Mouse (Mus musculus): ENCODE data around the gene Mrps27. TPM values are rescaled to one million over a fixed set of nuclear protein-coding genes. Genes with fewer than 3 reads are reported as not detected.
A peak's percentile ranks its signal among the peaks of the same experiment; 100 is the strongest.
"Not testable (repeated sequence)": the region's sequence is repeated elsewhere in the genome, so short reads cannot be mapped to it uniquely, and the experiment has no call there.

Gene Mrps27
- polyA plus RNA-seq, 1 experiment from 2014 or later: 29.9 TPM

- Histone ChIP-seq H3K9ac (ENCODE audit: low read length) (no peak overlapping the region), H3K36me3 (ENCODE audit: control insufficient read depth, insufficient read depth, low read length) (peaks cover 15% of the 10 kb centered on the region), H3K9me3 (ENCODE audit: control insufficient read depth, low read length) (no peaks in the 10 kb centered on the region), H3K4me1 (replicated peaks; ENCODE audit: control insufficient read depth, insufficient read depth) (no peaks in the 10 kb centered on the region), H3K27ac (replicated peaks) (no peak overlapping the region), H3K4me2 (replicated peaks; ENCODE audit: low read depth) (no peak overlapping the region), H3K27me3 (ENCODE audit: control insufficient read depth, insufficient read depth, low read length) (no peaks in the 10 kb centered on the region), H3K4me3 (ENCODE audit: low read depth, low read length) (no peak overlapping the region)
- 87% methylated on average over 7 of the region's 7 CpGs for WGBS
- DNase-seq (ENCODE audit: low spot score) (no peak), ATAC-seq (ENCODE audit: low FRiP score, low TSS enrichment) (no peak)
- TF ChIP-seq EP300 (optimal IDR thresholded peaks at IDR 0.05): no peak
- no peak for TF ChIP-seq CTCF (IDR thresholded peaks at IDR 0.05; ENCODE audit: low read depth)
Observed at GRCm38 (mm10) chr13:99320453-99320852, 24.1 kb upstream of the Mrps27 start.

- not testable (repeated sequence) for H3K27ac ChIP-seq (replicated peaks); H3K4me2 ChIP-seq (replicated peaks; ENCODE audit: low read depth); H3K27me3 ChIP-seq (ENCODE audit: control insufficient read depth, insufficient read depth, low read length); H3K4me3 ChIP-seq (ENCODE audit: low read depth, low read length); ATAC-seq (ENCODE audit: low FRiP score, low TSS enrichment); H3K9me3 ChIP-seq (ENCODE audit: control insufficient read depth, low read length); H3K4me1 ChIP-seq (replicated peaks; ENCODE audit: control insufficient read depth, insufficient read depth); DNase-seq (ENCODE audit: low spot score); H3K9ac ChIP-seq (ENCODE audit: low read length)
- peaks cover 26% of the 10 kb centered on the region for H3K36me3 ChIP-seq (ENCODE audit: control insufficient read depth, insufficient read depth, low read length)
- WGBS: 90% methylated on average over 13 of the region's 13 CpGs
Observed at GRCm38 (mm10) chr13:99322915-99323314, 21.7 kb upstream of the Mrps27 start.

- Histone ChIP-seq H3K4me1 (replicated peaks; ENCODE audit: control insufficient read depth, insufficient read depth) (no peaks in the 10 kb centered on the region), H3K4me2 (replicated peaks; ENCODE audit: low read depth) (no peak overlapping the region), H3K27ac (replicated peaks) (no peak overlapping the region), H3K27me3 (ENCODE audit: control insufficient read depth, insufficient read depth, low read length) (no peaks in the 10 kb centered on the region), H3K36me3 (ENCODE audit: control insufficient read depth, insufficient read depth, low read length) (peaks cover 30% of the 10 kb centered on the region), H3K9ac (ENCODE audit: low read length) (no peak overlapping the region), H3K9me3 (ENCODE audit: control insufficient read depth, low read length) (no peaks in the 10 kb centered on the region), H3K4me3 (ENCODE audit: low read depth, low read length) (no peak overlapping the region)
- no peak for TF ChIP-seq CTCF (IDR thresholded peaks at IDR 0.05; ENCODE audit: low read depth)
- TF ChIP-seq EP300 (optimal IDR thresholded peaks at IDR 0.05): no peak
- DNase-seq (ENCODE audit: low spot score): no peak
- ATAC-seq (ENCODE audit: low FRiP score, low TSS enrichment): peak; percentile 40; the same call in 1 of the 2 replicates
- WGBS: 56% methylated on average over 7 of the region's 7 CpGs
Observed at GRCm38 (mm10) chr13:99323632-99324336, 20.8 kb upstream of the Mrps27 start.

- 73% methylated on average over 8 of the region's 8 CpGs for WGBS
- H3K4me1 ChIP-seq (replicated peaks; ENCODE audit: control insufficient read depth, insufficient read depth); H3K27ac ChIP-seq (replicated peaks); H3K4me2 ChIP-seq (replicated peaks; ENCODE audit: low read depth); H3K9me3 ChIP-seq (ENCODE audit: control insufficient read depth, low read length); DNase-seq (ENCODE audit: low spot score); H3K4me3 ChIP-seq (ENCODE audit: low read depth, low read length); H3K27me3 ChIP-seq (ENCODE audit: control insufficient read depth, insufficient read depth, low read length); ATAC-seq (ENCODE audit: low FRiP score, low TSS enrichment); H3K9ac ChIP-seq (ENCODE audit: low read length): not testable (repeated sequence)
- H3K36me3 ChIP-seq (ENCODE audit: control insufficient read depth, insufficient read depth, low read length): peaks cover 27% of the 10 kb centered on the region
Observed at GRCm38 (mm10) chr13:99324337-99324685, 20.3 kb upstream of the Mrps27 start.

GRCm38 (mm10) chr13:99331255-99331654 is 13.3 kb upstream of the Mrps27 start:
- ATAC-seq (ENCODE audit: low FRiP score, low TSS enrichment) (no peak), DNase-seq (ENCODE audit: low spot score) (no peak)
- H3K9ac ChIP-seq (ENCODE audit: low read length): no peak overlapping the region
- H3K27me3 ChIP-seq (ENCODE audit: control insufficient read depth, insufficient read depth, low read length): no peaks in the 10 kb centered on the region
- WGBS: 67% methylated on average over 4 of the region's 4 CpGs
- no peaks in the 10 kb centered on the region for H3K4me1 ChIP-seq (replicated peaks; ENCODE audit: control insufficient read depth, insufficient read depth)
- H3K36me3 ChIP-seq (ENCODE audit: control insufficient read depth, insufficient read depth, low read length): peaks cover 31% of the 10 kb centered on the region
- no peaks in the 10 kb centered on the region for H3K9me3 ChIP-seq (ENCODE audit: control insufficient read depth, low read length)
- H3K4me3 ChIP-seq (ENCODE audit: low read depth, low read length): no peak overlapping the region
- H3K27ac ChIP-seq (replicated peaks): no peak overlapping the region
- TF ChIP-seq CTCF (IDR thresholded peaks at IDR 0.05; ENCODE audit: low read depth) (no peak), EP300 (optimal IDR thresholded peaks at IDR 0.05) (no peak)
- no peak overlapping the region for H3K4me2 ChIP-seq (replicated peaks; ENCODE audit: low read depth)

- no peak for ATAC-seq (ENCODE audit: low FRiP score, low TSS enrichment)
- Histone ChIP-seq H3K9me3 (ENCODE audit: control insufficient read depth, low read length) (no peaks in the 10 kb centered on the region), H3K27me3 (ENCODE audit: control insufficient read depth, insufficient read depth, low read length) (no peaks in the 10 kb centered on the region), H3K36me3 (ENCODE audit: control insufficient read depth, insufficient read depth, low read length) (peaks cover 24% of the 10 kb centered on the region), H3K4me1 (replicated peaks; ENCODE audit: control insufficient read depth, insufficient read depth) (no peaks in the 10 kb centered on the region), H3K4me2 (replicated peaks; ENCODE audit: low read depth) (no peak overlapping the region), H3K9ac (ENCODE audit: low read length) (no peak overlapping the region), H3K27ac (replicated peaks) (no peak overlapping the region), H3K4me3 (ENCODE audit: low read depth, low read length) (no peak overlapping the region)
- DNase-seq (ENCODE audit: low spot score): no peak
- 67% methylated on average over 6 of the region's 6 CpGs for WGBS
- TF ChIP-seq EP300 (optimal IDR thresholded peaks at IDR 0.05) (no peak), CTCF (IDR thresholded peaks at IDR 0.05; ENCODE audit: low read depth) (no peak)
Observed at GRCm38 (mm10) chr13:99337510-99337909, 7.1 kb upstream of the Mrps27 start.

All from stomach, postnatal 0 days (tissue).